Mouse (Mus musculus): Measurements from ENCODE around the gene Defb7.

Defb7 gene

GRCm38 (mm10) chr8:19494797-19495196, at the start of gene Defb7:
Gene Defb7, plus strand, starts transcription at chr8:19495097.
- no peak for DNase-seq

- no peak for DNase-seq
These were observed 48.5 kb upstream of the Defb7 start for GRCm38 (mm10) chr8:19446378-19446777.

- no peak for DNase-seq
These were observed 33.5 kb upstream of the Defb7 start for GRCm38 (mm10) chr8:19461355-19461754.

GRCm38 (mm10) chr8:19469026-19469425, 25.9 kb upstream of the Defb7 start:
- DNase-seq = no peak

- DNase-seq = no peak
These were observed 5.6 kb downstream of the Defb7 start for GRCm38 (mm10) chr8:19500524-19500923.

- DNase-seq = no peak
These were observed 40.4 kb downstream of the Defb7 start for GRCm38 (mm10) chr8:19535195-19535829.

GRCm38 (mm10) chr8:19540376-19540775, 45.5 kb downstream of the Defb7 start:
- no peak for DNase-seq

Data from spleen, adult 18-20 months (tissue).